Mouse (Mus musculus): ENCODE measurements at regions not wholly inside any gene's neighbourhood (a gene's known extent, or its start where the extent isn't known, plus 50 kb on each side); places are given as distances from the start of the nearest gene placed in this dataset.
"Not testable (repeated sequence)": the region's sequence is repeated elsewhere in the genome, so short reads cannot be mapped to it uniquely, and the experiment has no call there.

GRCm38 (mm10) chr3:60811924-60812323 lies 190.7 kb upstream of the P2ry1 start:
- no peak for DNase-seq

- DNase-seq: no peak
Observed at GRCm38 (mm10) chr3:60813485-60813884, 189.1 kb upstream of the P2ry1 start.

- DNase-seq: no peak
Observed at GRCm38 (mm10) chr3:60819684-60820281, 182.8 kb upstream of the P2ry1 start.

- DNase-seq: no peak
Observed at GRCm38 (mm10) chr3:60821463-60821862, 181.1 kb upstream of the P2ry1 start.

- no peak for DNase-seq
Observed at GRCm38 (mm10) chr3:60826759-60827158, 175.8 kb upstream of the P2ry1 start.

- DNase-seq: no peak
Observed at GRCm38 (mm10) chr3:60832385-60832784, 170.2 kb upstream of the P2ry1 start.

- DNase-seq: no peak
Observed at GRCm38 (mm10) chr3:60841895-60842294, 160.7 kb upstream of the P2ry1 start.

GRCm38 (mm10) chr3:60845293-60845692 lies 157.3 kb upstream of the P2ry1 start:
- DNase-seq: no peak

GRCm38 (mm10) chr3:60848437-60848836 lies 154.2 kb upstream of the P2ry1 start:
- DNase-seq: no peak

GRCm38 (mm10) chr3:60853773-60854172 lies 148.8 kb upstream of the P2ry1 start:
- no peak for DNase-seq

GRCm38 (mm10) chr3:60855734-60856133 lies 146.9 kb upstream of the P2ry1 start:
- DNase-seq: no peak

GRCm38 (mm10) chr3:60858474-60859118 lies 144.0 kb upstream of the P2ry1 start:
- no peak for DNase-seq

- DNase-seq: no peak
Observed at GRCm38 (mm10) chr3:60859119-60859515, 143.5 kb upstream of the P2ry1 start.

- DNase-seq: not testable (repeated sequence)
Observed at GRCm38 (mm10) chr3:60876858-60877257, 125.7 kb upstream of the P2ry1 start.

GRCm38 (mm10) chr3:60878880-60879279 lies 123.7 kb upstream of the P2ry1 start:
- DNase-seq: no peak

- DNase-seq: no peak
Observed at GRCm38 (mm10) chr3:60884027-60884426, 118.6 kb upstream of the P2ry1 start.

- DNase-seq: no peak
Observed at GRCm38 (mm10) chr3:60889191-60889861, 113.3 kb upstream of the P2ry1 start.

- no peak for DNase-seq
Observed at GRCm38 (mm10) chr3:60897628-60898269, 104.8 kb upstream of the P2ry1 start.

GRCm38 (mm10) chr3:60898720-60899119 lies 103.9 kb upstream of the P2ry1 start:
- DNase-seq: no peak

- DNase-seq: no peak
Observed at GRCm38 (mm10) chr3:60901571-60901970, 101.0 kb upstream of the P2ry1 start.

- no peak for DNase-seq
Observed at GRCm38 (mm10) chr3:60916411-60916810, 86.2 kb upstream of the P2ry1 start.

- no peak for DNase-seq
Observed at GRCm38 (mm10) chr3:60917271-60917670, 85.3 kb upstream of the P2ry1 start.

- no peak for DNase-seq
Observed at GRCm38 (mm10) chr3:60926024-60926547, 76.5 kb upstream of the P2ry1 start.

- no peak for DNase-seq
Observed at GRCm38 (mm10) chr3:60928910-60929309, 73.7 kb upstream of the P2ry1 start.
